Mouse (Mus musculus) hindbrain, embryonic 15.5 days (tissue): ENCODE results near the gene Wdr77. TPM values are rescaled to one million over a fixed set of nuclear protein-coding genes. Genes with fewer than 3 reads are reported as not detected.
"Not testable (repeated sequence)": the region's sequence is repeated elsewhere in the genome, so short reads cannot be mapped to it uniquely, and the experiment has no call there.

ENCODE experiments used
- ATAC-seq: fragments of 200-750 bp; cut with Nextera tagmentation; 2 replicates; pipeline ENCODE4 v1.8.0; 2017; ENCODE audit warnings: low read depth, moderate number of reproducible peaks, moderate TSS enrichment; ENCODE audit not compliant: low FRiP score
- H3K27ac ChIP-seq: fragments of 300-500 bp; sonication (generic); replicated peaks from 2 replicates; pipeline ENCODE4 v1.5.1; 2015; ENCODE audit warnings: mild to moderate bottlenecking, inconsistent platforms
- H3K27me3 ChIP-seq: fragments of 300-500 bp; sonication (generic); 2 replicates; pipeline ENCODE4 v1.6.1; 2015; ENCODE audit warnings: control low read depth, inconsistent platforms
- H3K36me3 ChIP-seq: fragments of 300-500 bp; sonication (generic); 2 replicates; pipeline ENCODE4 v1.6.1; 2015; ENCODE audit warnings: control low read depth, inconsistent platforms
- H3K4me1 ChIP-seq: fragments of 300-500 bp; sonication (generic); replicated peaks from 2 replicates; pipeline ENCODE4 v1.6.1; 2015; ENCODE audit warnings: control low read depth, inconsistent platforms
- H3K4me2 ChIP-seq: fragments of 300-500 bp; sonication (generic); 2 replicates; pipeline ENCODE4 v1.6.1; 2015; ENCODE audit warnings: moderate library complexity, mild to moderate bottlenecking, inconsistent platforms
- H3K4me3 ChIP-seq: fragments of 300-500 bp; sonication (generic); 2 replicates; pipeline ENCODE4 v1.5.1; 2015; ENCODE audit warnings: mild to moderate bottlenecking, inconsistent platforms
- H3K9ac ChIP-seq: fragments of 300-500 bp; sonication (generic); 2 replicates; pipeline ENCODE4 v1.6.1; 2015; ENCODE audit warnings: inconsistent platforms
- H3K9me3 ChIP-seq: fragments of 300-500 bp; sonication (generic); 2 replicates; pipeline ENCODE4 v1.6.1; 2016; ENCODE audit warnings: control low read depth, inconsistent platforms
- WGBS: fragments of 180-500 bp; shearing (Covaris S2); methylation state at CpG from one replicate; pipeline ENCODE4 v1.1.7; 2015; 5-methylcytosine and 5-hydroxymethylcytosine counted together
- polyA plus RNA-seq: library from polyadenylated mRNA; unstranded; fragments of >200 nt; fragmentation: Nextera tagmentation; extraction: Ambion mirVana; gene quantifications from 2 replicates; pipeline ENCODE4 v1.2.1, GENCODE M21; 2015

The Wdr77 gene
- polyA plus RNA-seq, 1 experiment from 2014 or later: 94.0 TPM

DNA sequence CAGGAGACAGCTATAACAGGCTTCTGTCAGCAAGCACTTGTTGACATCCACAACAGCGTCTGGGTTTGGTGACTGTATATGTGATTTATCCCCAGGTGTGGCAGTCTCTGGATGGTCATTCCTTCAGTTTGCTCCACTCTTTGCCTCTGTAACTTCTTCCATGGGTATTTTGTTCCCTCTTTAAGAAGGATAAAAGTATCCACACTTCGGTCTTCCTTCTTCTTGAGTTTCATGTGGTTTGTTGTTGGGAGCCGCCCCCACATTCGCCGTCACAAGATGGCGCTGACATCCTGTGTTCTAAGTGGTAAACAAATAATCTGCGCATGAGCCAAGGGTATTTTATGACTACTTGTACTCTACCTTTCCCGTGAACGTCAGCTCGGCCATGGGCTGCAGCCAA is 44.2 kb downstream of the Wdr77 start:
- not testable (repeated sequence) for H3K27ac ChIP-seq, H3K4me2 ChIP-seq, H3K36me3 ChIP-seq, ATAC-seq, H3K9ac ChIP-seq, H3K4me3 ChIP-seq, H3K27me3 ChIP-seq, H3K9me3 ChIP-seq, H3K4me1 ChIP-seq
- 69% methylated on average over 10 of the region's 10 CpGs for WGBS

DNA sequence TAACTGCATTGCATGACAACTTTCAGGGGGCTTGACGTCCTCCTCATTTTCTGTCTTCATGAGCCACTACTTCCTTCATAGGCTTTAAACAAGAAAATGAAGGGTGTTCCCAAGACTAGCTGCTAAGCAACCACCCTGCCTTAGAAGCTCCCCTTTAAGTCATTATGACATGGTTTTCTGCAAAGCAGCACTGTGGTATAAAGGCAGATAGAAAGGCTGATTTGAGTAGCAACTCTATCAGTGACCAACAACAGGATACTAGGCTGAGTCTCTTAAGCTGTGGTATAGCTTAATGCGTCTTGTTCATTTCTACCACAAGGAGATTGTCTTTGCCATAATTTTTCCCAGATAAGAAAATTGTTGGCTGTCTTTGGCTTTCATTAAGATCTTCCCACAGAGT is 55.4 kb downstream of the Wdr77 start, which contains the start of gene Pifo:
Gene Pifo, minus strand, starts transcription at position 101 of the 400 bp plus-strand sequence.
- H3K4me2 ChIP-seq: no peak within 1 kb of the TSS
- H3K27me3 ChIP-seq: no peaks in the 10 kb centered on the region
- no peaks in the 10 kb centered on the region for H3K36me3 ChIP-seq
- no peak within 1 kb of the TSS for H3K4me3 ChIP-seq
- no peaks in the 10 kb centered on the region for H3K4me1 ChIP-seq
- ATAC-seq: no peak
- 94% methylated on average over 2 of the region's 2 CpGs for WGBS
- no peak within 1 kb of the TSS for H3K9ac ChIP-seq
- H3K27ac ChIP-seq: no peak within 1 kb of the TSS
- no peaks in the 10 kb centered on the region for H3K9me3 ChIP-seq

Other genes starting within 250 kb of the Wdr77 start
- gene Rap1a, start 158.0 kb upstream of the Wdr77 start, polyA plus RNA-seq: 81.3 and 82.5 TPM in 2 replicates
- 0.18 and 0.21 TPM in 2 replicates for gene Adora3, start 88.5 kb upstream of the Wdr77 start, polyA plus RNA-seq
- 0.20 TPM in 1 of 2 replicates, not detected in the other for gene Tmigd3, start 88.5 kb upstream of the Wdr77 start, polyA plus RNA-seq
- gene I830077J02Rik, start 26.7 kb upstream of the Wdr77 start, polyA plus RNA-seq: 0.17 and 0.25 TPM in 2 replicates
- gene Atp5f1, start 730 bp downstream of the Wdr77 start, polyA plus RNA-seq: 499 and 527 TPM in 2 replicates
- gene Ovgp1, start 14.3 kb downstream of the Wdr77 start, polyA plus RNA-seq: 3.7 and 4.2 TPM in 2 replicates
- 6.9 and 7.6 TPM in 2 replicates for gene Pifo, start 55.3 kb downstream of the Wdr77 start, polyA plus RNA-seq
- gene Chil5, start 73.4 kb downstream of the Wdr77 start, polyA plus RNA-seq: not detected in 2 replicates
- gene Chia1, start 153.9 kb downstream of the Wdr77 start, polyA plus RNA-seq: 0.92 and 1.1 TPM in 2 replicates
- gene Chil3, start 208.2 kb downstream of the Wdr77 start, polyA plus RNA-seq: not detected in 2 replicates